Mouse (Mus musculus) stomach, postnatal 0 days (tissue): ENCODE results near the gene Atp2a3. TPM values are rescaled to one million over a fixed set of nuclear protein-coding genes. Genes with fewer than 3 reads are reported as not detected.

Source experiments
- ATAC-seq: fragments of 200-750 bp; cut with Nextera tagmentation; 2 replicates; pipeline ENCODE4 v1.8.0; 2017; ENCODE audit not compliant: low FRiP score, low TSS enrichment
- DNase-seq: peaks from one replicate; pipeline ENCODE4 v3.0.0-alpha.2; 2016; ENCODE audit warnings: low spot score
- H3K27ac ChIP-seq: fragments of 300-500 bp; sonication (generic); replicated peaks from 2 replicates; pipeline ENCODE4 v1.5.1; 2014; ENCODE audit warnings: mild to moderate bottlenecking, control low read depth
- H3K27me3 ChIP-seq: fragments of 300-500 bp; sonication (generic); 2 replicates; pipeline ENCODE4 v1.6.1; 2014; ENCODE audit warnings: low read length; ENCODE audit not compliant: control insufficient read depth, insufficient read depth
- H3K36me3 ChIP-seq: fragments of 300-500 bp; sonication (generic); 2 replicates; pipeline ENCODE4 v1.6.1; 2014; ENCODE audit warnings: low read length, mixed read lengths; ENCODE audit not compliant: control insufficient read depth, insufficient read depth
- H3K4me1 ChIP-seq: fragments of 300-500 bp; sonication (generic); replicated peaks from 2 replicates; pipeline ENCODE4 v1.6.1; 2014; ENCODE audit warnings: antibody characterized with exemption; ENCODE audit not compliant: control insufficient read depth, insufficient read depth
- H3K4me2 ChIP-seq: fragments of 300-500 bp; sonication (generic); replicated peaks from 2 replicates; pipeline ENCODE4 v1.6.1; 2014; ENCODE audit warnings: low read depth, mild to moderate bottlenecking, control low read depth, moderate library complexity
- H3K4me3 ChIP-seq: fragments of 300-500 bp; sonication (generic); 2 replicates; pipeline ENCODE4 v1.5.1; 2014; ENCODE audit warnings: low read depth, low read length, control low read depth
- H3K9ac ChIP-seq: fragments of 300-500 bp; sonication (generic); 2 replicates; pipeline ENCODE4 v1.6.1; 2014; ENCODE audit warnings: mild to moderate bottlenecking, low read length, control low read depth, mixed read lengths
- H3K9me3 ChIP-seq: fragments of 300-500 bp; sonication (generic); 2 replicates; pipeline ENCODE4 v1.6.1; 2016; ENCODE audit warnings: low read length; ENCODE audit not compliant: control insufficient read depth
- CTCF ChIP-seq: IDR thresholded peaks from 2 replicates; pipeline ENCODE4 v1.5.1; 2016; ENCODE audit warnings: antibody characterized with exemption, low read depth, mild to moderate bottlenecking, moderate library complexity
- EP300 ChIP-seq: optimal IDR thresholded peaks from 2 replicates; pipeline ENCODE3; 2016; ENCODE audit warnings: antibody characterized with exemption
- WGBS: fragments of 180-500 bp; shearing (Covaris S2); extraction: QIAGEN DNeasy Blood & Tissue Kit; methylation state at CpG from one replicate; pipeline ENCODE4 v1.1.7; 2014; 5-methylcytosine and 5-hydroxymethylcytosine counted together
- polyA plus RNA-seq: library from polyadenylated mRNA; unstranded; fragments of >200 nt; fragmentation: Nextera tagmentation; extraction: Ambion mirVana; gene quantifications from 2 replicates; pipeline ENCODE4 v1.2.1, GENCODE M21; 2015

Atp2a3 gene
- polyA plus RNA-seq, 1 experiment from 2014 or later = 19.6 TPM

GRCm38 (mm10) chr11:72998771-72999170 lies 37.8 kb downstream of the Atp2a3 start, which contains the start of gene P2rx1:
Gene P2rx1 (plus strand): TSS chr11:72999103.
- DNase-seq (no peak), ATAC-seq (peak; percentile 52)
- Histone ChIP-seq H3K4me3 (no peak within 1 kb of the TSS), H3K9me3 (no peaks in the 10 kb centered on the region), H3K9ac (no peak within 1 kb of the TSS), H3K36me3 (no peaks in the 10 kb centered on the region), H3K4me2 (no peak within 1 kb of the TSS), H3K27ac (no peak within 1 kb of the TSS), H3K4me1 (no peaks in the 10 kb centered on the region), H3K27me3 (no peaks in the 10 kb centered on the region)
- TF ChIP-seq CTCF (no peak), EP300 (no peak)
- 53% methylated on average over 8 of the region's 8 CpGs for whole genome bisulfite sequencing

GRCm38 (mm10) chr11:73001029-73001428 lies 40.1 kb downstream of the Atp2a3 start:
- no peaks in the 10 kb centered on the region for H3K27me3 ChIP-seq
- H3K4me3 ChIP-seq = no peak overlapping the region
- DNase-seq = peak; percentile 81
- no peaks in the 10 kb centered on the region for H3K9me3 ChIP-seq
- no peak for TF ChIP-seq EP300
- TF ChIP-seq CTCF = peak; percentile 98
- ATAC-seq = peak; percentile 68
- no peak overlapping the region for H3K27ac ChIP-seq
- no peak overlapping the region for H3K9ac ChIP-seq
- no peaks in the 10 kb centered on the region for H3K36me3 ChIP-seq
- H3K4me2 ChIP-seq = no peak overlapping the region
- no peaks in the 10 kb centered on the region for H3K4me1 ChIP-seq
- WGBS = 17% methylated on average over 6 of the region's 6 CpGs

- H3K9ac ChIP-seq = no peak overlapping the region
- no peaks in the 10 kb centered on the region for H3K36me3 ChIP-seq
- ATAC-seq (peak; percentile 68), DNase-seq (peak; percentile 51)
- H3K9me3 ChIP-seq = no peaks in the 10 kb centered on the region
- no peak overlapping the region for H3K4me3 ChIP-seq
- H3K4me1 ChIP-seq = no peaks in the 10 kb centered on the region
- no peaks in the 10 kb centered on the region for H3K27me3 ChIP-seq
- H3K4me2 ChIP-seq = no peak overlapping the region
- 4% methylated on average over 2 of the region's 2 CpGs for WGBS
- no peak overlapping the region for H3K27ac ChIP-seq
- TF ChIP-seq CTCF (peak; percentile 91), EP300 (no peak)
These were observed 45.4 kb downstream of the Atp2a3 start for GRCm38 (mm10) chr11:73006377-73006776.

GRCm38 (mm10) chr11:73007113-73007512 lies 46.1 kb downstream of the Atp2a3 start:
- Histone ChIP-seq H3K9me3 (no peaks in the 10 kb centered on the region), H3K9ac (no peak overlapping the region), H3K4me2 (no peak overlapping the region), H3K27me3 (no peaks in the 10 kb centered on the region), H3K4me3 (no peak overlapping the region), H3K36me3 (no peaks in the 10 kb centered on the region), H3K27ac (no peak overlapping the region), H3K4me1 (no peaks in the 10 kb centered on the region)
- TF ChIP-seq EP300 (no peak), CTCF (no peak)
- ATAC-seq (no peak), DNase-seq (no peak)
- WGBS = 61% methylated on average over 3 of the region's 3 CpGs

GRCm38 (mm10) chr11:73007698-73008481 lies 46.9 kb downstream of the Atp2a3 start:
- Histone ChIP-seq H3K27ac (no peak overlapping the region), H3K9me3 (no peaks in the 10 kb centered on the region), H3K4me1 (no peaks in the 10 kb centered on the region), H3K4me3 (no peak overlapping the region), H3K4me2 (no peak overlapping the region), H3K36me3 (no peaks in the 10 kb centered on the region), H3K9ac (no peak overlapping the region), H3K27me3 (no peaks in the 10 kb centered on the region)
- peak; percentile 69 for DNase-seq
- ATAC-seq = peak; percentile 57; the same call in 1 of the 2 replicates
- TF ChIP-seq EP300 = no peak
- peak; percentile 92 for TF ChIP-seq CTCF
- 55% methylated on average over 11 of the region's 11 CpGs for whole genome bisulfite sequencing

GRCm38 (mm10) chr11:73008826-73009225 lies 47.9 kb downstream of the Atp2a3 start:
- no peaks in the 10 kb centered on the region for H3K4me1 ChIP-seq
- WGBS = 71% methylated on average over 2 of the region's 2 CpGs
- H3K27me3 ChIP-seq = no peaks in the 10 kb centered on the region
- H3K9me3 ChIP-seq = no peaks in the 10 kb centered on the region
- no peak overlapping the region for H3K27ac ChIP-seq
- H3K9ac ChIP-seq = no peak overlapping the region
- H3K36me3 ChIP-seq = no peaks in the 10 kb centered on the region
- TF ChIP-seq EP300 = no peak
- no peak for TF ChIP-seq CTCF
- H3K4me3 ChIP-seq = no peak overlapping the region
- no peak overlapping the region for H3K4me2 ChIP-seq
- DNase-seq (no peak), ATAC-seq (no peak)
